Mouse (Mus musculus): ENCODE data around the gene Bmpr1a.

GRCm38 (mm10) chr14:34450451-34450850 is 52.7 kb downstream of the Bmpr1a start:
- TF ChIP-seq CTCF (IDR thresholded peaks at IDR 0.05; ENCODE audit: extremely low read depth, insufficient read length, insufficient replicate concordance, low read depth, low read length) (no peak), POLR2A (IDR thresholded peaks at IDR 0.05; ENCODE audit: low read depth, low read length) (no peak)

Data from small intestine, adult 2 months (tissue).